Mouse (Mus musculus) activated CD4-positive, CD25-positive, alpha-beta regulatory T cell (primary cell): Measurements from ENCODE around the gene Bsdc1. TPM values are rescaled to one million over a fixed set of nuclear protein-coding genes. Genes with fewer than 3 reads are reported as not detected.

Experiments
- polyA plus RNA-seq, 2 experiments: library from polyadenylated mRNA; unstranded; fragments of 100-300 nt; shearing (Covaris generic); gene quantifications; one replicate each; pipeline ENCODE4 v1.2.1; 2017

Gene Bsdc1
- polyA plus RNA-seq = 10 to 100 TPM; 26.0 to 29.6 TPM

GRCm38 (mm10) chr4:129461183-129461960 is at the start of gene Bsdc1:
Bsdc1 (plus strand) TSS chr4:129461581.

GRCm38 (mm10) chr4:129440340-129441063 is 20.9 kb upstream of the Bsdc1 start, which contains the start of gene Zbtb8b:
Zbtb8b (minus strand) TSS chr4:129440853.

GRCm38 (mm10) chr4:129490972-129491880 is 29.8 kb downstream of the Bsdc1 start, which contains the start of the genes Tssk3 and Fam229a:
Tssk3 (minus strand) TSS chr4:129491022.
Fam229a (plus strand) TSS chr4:129491190.

GRCm38 (mm10) chr4:129513086-129513767 is 51.8 kb downstream of the Bsdc1 start, which contains the start of gene Marcksl1:
Marcksl1 (plus strand) TSS chr4:129513581.

Other genes starting within 250 kb of the Bsdc1 start
- 1 to 10 TPM; 1.0 to 1.5 TPM for gene C77080, start 200.2 kb upstream of the Bsdc1 start, polyA plus RNA-seq
- gene Sync, start 174.0 kb upstream of the Bsdc1 start, polyA plus RNA-seq = under 1 TPM; 0.11 to 0.37 TPM
- gene Rbbp4, start 126.2 kb upstream of the Bsdc1 start, polyA plus RNA-seq = 100 to 1,000 TPM; 350 to 355 TPM
- gene Zbtb8os, start 125.9 kb upstream of the Bsdc1 start, polyA plus RNA-seq = 10 to 100 TPM; 93.9 to 95.4 TPM
- gene Zbtb8a, start 83.5 kb upstream of the Bsdc1 start, polyA plus RNA-seq = 10 to 100 TPM in 1 of 2 experiments, 1 to 10 TPM in 1; 9.3 to 10.8 TPM
- gene Zbtb8b, start 20.7 kb upstream of the Bsdc1 start, polyA plus RNA-seq = under 1 TPM in 1 of 2 experiments, not detected in 1; 0.05 TPM
- not detected for gene Tssk3, start 29.4 kb downstream of the Bsdc1 start, polyA plus RNA-seq
- not detected for gene Fam229a, start 29.6 kb downstream of the Bsdc1 start, polyA plus RNA-seq
- gene Marcksl1, start 52.0 kb downstream of the Bsdc1 start, polyA plus RNA-seq = 10 to 100 TPM; 49.7 to 61.2 TPM
- gene Hdac1, start 81.1 kb downstream of the Bsdc1 start, polyA plus RNA-seq = 100 to 1,000 TPM; 282 to 317 TPM
- 1,000 to 10,000 TPM; 1,347 to 1,373 TPM for gene Lck, start 112.1 kb downstream of the Bsdc1 start, polyA plus RNA-seq
- under 1 TPM in 1 of 2 experiments, not detected in 1; 0.47 TPM for gene Fam167b, start 117.0 kb downstream of the Bsdc1 start, polyA plus RNA-seq
- 100 to 1,000 TPM; 194 to 246 TPM for gene Eif3i, start 139.1 kb downstream of the Bsdc1 start, polyA plus RNA-seq
- gene Tmem234, start 139.1 kb downstream of the Bsdc1 start, polyA plus RNA-seq = 100 to 1,000 TPM; 215 to 273 TPM
- 1 to 10 TPM; 4.6 to 7.9 TPM for gene Dcdc2b, start 152.7 kb downstream of the Bsdc1 start, polyA plus RNA-seq
- gene Iqcc, start 157.5 kb downstream of the Bsdc1 start, polyA plus RNA-seq = 10 to 100 TPM; 26.3 to 35.0 TPM
- 10 to 100 TPM; 29.9 to 68.8 TPM for gene Ccdc28b, start 162.4 kb downstream of the Bsdc1 start, polyA plus RNA-seq
- 10 to 100 TPM; 60.1 to 66.5 TPM for gene Txlna, start 179.5 kb downstream of the Bsdc1 start, polyA plus RNA-seq
- 10 to 100 TPM; 14.3 to 20.6 TPM for gene Kpna6, start 211.2 kb downstream of the Bsdc1 start, polyA plus RNA-seq
- gene Tmem39b, start 235.3 kb downstream of the Bsdc1 start, polyA plus RNA-seq = 10 to 100 TPM; 24.1 to 26.0 TPM